Mouse (Mus musculus) mammary gland, adult 2 months (tissue): ENCODE measurements around the gene 1700013F07Rik. TPM values are rescaled to one million over a fixed set of nuclear protein-coding genes. Genes with fewer than 3 reads are reported as not detected.

Source experiments
- polyA plus RNA-seq: library from polyadenylated mRNA; depleted of rRNA; stranded (reverse); fragments of >200 nt; gene quantifications from 2 replicates; pipeline ENCODE4 v1.2.3, GENCODE M21; 2012; ENCODE audit warnings: low replicate concordance; rRNA removed

The 1700013F07Rik gene
- polyA plus RNA-seq = 0.20 and 0.23 TPM in 2 replicates

GRCm38 (mm10) chr3:108533951-108534350, at the start of gene 1700013F07Rik:
1700013F07Rik (plus strand) TSS chr3:108534150.

GRCm38 (mm10) chr3:108536517-108537260, 2.7 kb downstream of the 1700013F07Rik start, which contains the start of gene 5330417C22Rik:
5330417C22Rik (minus strand) TSS chr3:108536536.

GRCm38 (mm10) chr3:108562133-108562730, 28.3 kb downstream of the 1700013F07Rik start, which contains the start of gene Tmem167b:
Tmem167b (minus strand) TSS chr3:108562466.

GRCm38 (mm10) chr3:108571443-108572294, 37.7 kb downstream of the 1700013F07Rik start, which contains the start of gene Taf13:
Taf13 (plus strand) TSS chr3:108571698.

GRCm38 (mm10) chr3:108590786-108591529, 57.0 kb downstream of the 1700013F07Rik start, which contains the start of gene Wdr47:
Wdr47 (plus strand) TSS chr3:108591279.

Other genes with a start within 250 kb of the 1700013F07Rik start
- not detected in 2 replicates for gene Mybphl, start 169.2 kb upstream of the 1700013F07Rik start, polyA plus RNA-seq
- gene Psrc1, start 150.3 kb upstream of the 1700013F07Rik start, polyA plus RNA-seq = 4.8 and 6.7 TPM in 2 replicates
- 32.1 and 57.6 TPM in 2 replicates for gene Celsr2, start 118.6 kb upstream of the 1700013F07Rik start, polyA plus RNA-seq
- 36.3 and 38.8 TPM in 2 replicates for gene Sars, start 88.9 kb upstream of the 1700013F07Rik start, polyA plus RNA-seq
- 1.6 and 1.7 TPM in 2 replicates for gene 5330417C22Rik, start 2.4 kb downstream of the 1700013F07Rik start, polyA plus RNA-seq
- 3.1 and 5.6 TPM in 2 replicates for gene Tmem167b, start 28.3 kb downstream of the 1700013F07Rik start, polyA plus RNA-seq
- 1.2 and 5.0 TPM in 2 replicates for gene Taf13, start 37.5 kb downstream of the 1700013F07Rik start, polyA plus RNA-seq
- 3.8 and 6.9 TPM in 2 replicates for gene Wdr47, start 57.1 kb downstream of the 1700013F07Rik start, polyA plus RNA-seq
- 22.4 and 32.1 TPM in 2 replicates for gene Clcc1, start 119.8 kb downstream of the 1700013F07Rik start, polyA plus RNA-seq
- 2.8 and 4.0 TPM in 2 replicates for gene Gpsm2, start 188.2 kb downstream of the 1700013F07Rik start, polyA plus RNA-seq
- 0.10 and 0.36 TPM in 2 replicates for gene Aknad1, start 205.5 kb downstream of the 1700013F07Rik start, polyA plus RNA-seq